Mouse (Mus musculus): Measurements from ENCODE around the gene Hmgb1.

GRCm38 (mm10) chr5:149184104-149184843, at the start of gene Hmgb1, which contains the start of gene Uspl1:
- TF ChIP-seq CTCF (conservative IDR thresholded peaks at IDR 0.05; ENCODE audit: insufficient read depth, insufficient read length, low read depth, low read length) (no peak), POLR2A (IDR thresholded peaks at IDR 0.05; ENCODE audit: low read depth, low read length) (peak; percentile 98)

All from kidney, adult 2 months (tissue).